Mouse (Mus musculus) forebrain, embryonic 15.5 days (tissue): ENCODE data around the gene Hist1h2bl. TPM values are rescaled to one million over a fixed set of nuclear protein-coding genes. Genes with fewer than 3 reads are reported as not detected.
"Not testable (repeated sequence)": the region's sequence is repeated elsewhere in the genome, so short reads cannot be mapped to it uniquely, and the experiment has no call there.

ENCODE experiments used
- ATAC-seq: fragments of 200-750 bp; cut with Nextera tagmentation; replicated peaks from 2 replicates; pipeline ENCODE4 v1.8.0; 2017; ENCODE audit warnings: mild to moderate bottlenecking, moderate TSS enrichment, moderate library complexity
- H3K27ac ChIP-seq: fragments of 300-500 bp; sonication (generic); replicated peaks from 2 replicates; pipeline ENCODE4 v1.5.1; 2015; ENCODE audit warnings: mild to moderate bottlenecking, inconsistent platforms
- H3K27me3 ChIP-seq: fragments of 300-500 bp; sonication (generic); 2 replicates; pipeline ENCODE4 v1.6.1; 2015; ENCODE audit warnings: inconsistent platforms
- H3K36me3 ChIP-seq: fragments of 300-500 bp; sonication (generic); 2 replicates; pipeline ENCODE4 v1.6.1; 2015; ENCODE audit warnings: mild to moderate bottlenecking, inconsistent platforms
- H3K4me1 ChIP-seq: fragments of 300-500 bp; sonication (generic); 2 replicates; pipeline ENCODE4 v1.6.1; 2015; ENCODE audit warnings: inconsistent platforms
- H3K4me2 ChIP-seq: fragments of 300-500 bp; sonication (generic); replicated peaks from 2 replicates; pipeline ENCODE4 v1.6.1; 2015; ENCODE audit warnings: mild to moderate bottlenecking, inconsistent platforms
- H3K4me3 ChIP-seq: fragments of 300-500 bp; sonication (generic); 2 replicates; pipeline ENCODE4 v1.5.1; 2015; ENCODE audit warnings: mild to moderate bottlenecking, inconsistent platforms
- H3K9ac ChIP-seq: fragments of 300-500 bp; sonication (generic); replicated peaks from 2 replicates; pipeline ENCODE4 v1.6.1; 2015; ENCODE audit warnings: mild to moderate bottlenecking, inconsistent platforms
- H3K9me3 ChIP-seq: fragments of 300-500 bp; sonication (generic); 2 replicates; pipeline ENCODE4 v1.6.1; 2016; ENCODE audit warnings: inconsistent platforms
- WGBS: fragments of 180-500 bp; shearing (Covaris S2); methylation state at CpG from one replicate; pipeline ENCODE4 v1.1.7; 2015; ENCODE audit warnings: mixed read lengths; 5-methylcytosine and 5-hydroxymethylcytosine counted together
- polyA plus RNA-seq: library from polyadenylated mRNA; unstranded; fragments of >200 nt; fragmentation: Nextera tagmentation; extraction: Ambion mirVana; gene quantifications from 2 replicates; pipeline ENCODE4 v1.2.1, GENCODE M21; 2015

Hist1h2bl gene
- polyA plus RNA-seq, 1 experiment from 2014 or later: not detected

DNA sequence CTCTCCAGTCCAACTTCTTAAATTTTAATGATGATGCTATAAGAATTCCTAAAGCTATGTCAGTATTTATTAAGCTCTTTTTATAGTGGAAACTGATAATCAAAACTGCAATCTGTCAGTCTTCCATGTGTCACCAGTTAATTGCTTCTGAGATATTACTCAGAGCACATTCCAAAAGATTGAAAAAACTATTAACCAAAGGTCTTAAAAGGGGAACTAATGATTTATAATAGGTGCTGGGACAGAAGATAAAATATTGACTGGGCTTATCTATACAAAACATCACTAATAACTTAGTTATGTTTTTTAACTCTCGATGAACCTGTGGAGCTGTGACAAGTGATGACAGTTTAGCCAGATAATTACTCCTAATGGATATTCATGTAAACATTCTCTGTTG lies 29.1 kb upstream of the Hist1h2bl start:
- Histone ChIP-seq H3K4me1 (peaks cover 22% of the 10 kb centered on the region), H3K4me2 (no peak overlapping the region), H3K36me3 (no peaks in the 10 kb centered on the region), H3K27me3 (no peaks in the 10 kb centered on the region), H3K27ac (no peak overlapping the region), H3K4me3 (no peak overlapping the region), H3K9me3 (no peaks in the 10 kb centered on the region), H3K9ac (no peak overlapping the region)
- 94% methylated on average over 1 of the region's 1 CpGs for whole genome bisulfite sequencing
- no peak for ATAC-seq

DNA sequence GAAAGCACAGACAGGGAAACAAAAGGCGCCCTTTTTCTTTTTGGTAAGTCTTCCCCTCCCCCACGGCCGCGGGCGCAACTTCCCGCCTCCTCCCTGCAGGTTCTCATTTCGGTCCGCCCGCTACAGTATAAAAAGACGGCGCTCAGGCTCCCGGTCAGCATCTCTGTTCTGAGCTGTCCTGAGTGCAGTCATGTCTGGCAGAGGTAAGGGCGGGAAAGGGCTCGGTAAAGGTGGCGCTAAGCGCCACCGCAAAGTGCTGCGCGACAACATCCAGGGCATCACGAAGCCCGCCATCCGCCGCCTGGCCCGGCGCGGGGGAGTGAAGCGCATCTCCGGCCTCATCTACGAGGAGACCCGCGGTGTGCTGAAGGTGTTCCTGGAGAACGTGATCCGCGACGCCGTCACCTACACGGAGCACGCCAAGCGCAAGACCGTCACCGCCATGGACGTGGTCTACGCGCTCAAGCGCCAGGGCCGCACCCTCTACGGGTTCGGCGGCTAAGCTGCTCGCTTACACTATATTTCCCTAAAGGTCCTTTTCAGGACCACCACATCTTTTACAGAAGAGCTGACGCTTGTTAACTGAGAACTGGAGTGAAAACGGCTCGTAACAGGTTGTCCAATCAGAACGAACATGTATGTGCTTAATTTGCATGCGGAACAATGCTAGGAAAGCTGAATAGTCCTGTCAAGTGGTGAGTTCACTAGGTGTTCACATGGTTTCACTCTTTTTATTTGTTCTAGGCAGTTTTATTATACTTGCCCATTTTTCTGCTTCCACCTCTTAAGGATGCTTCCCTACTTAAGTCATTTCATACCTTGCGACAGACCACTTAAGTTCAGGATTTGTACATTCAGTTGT lies 19.2 kb upstream of the Hist1h2bl start, which contains the start of gene Hist1h4j:
Gene Hist1h4j (plus strand): TSS at position 159 of the 862 bp plus-strand sequence.
- Histone ChIP-seq H3K4me1 (peaks cover 26% of the 10 kb centered on the region), H3K4me2 (peak within 1 kb of the TSS; percentile 59), H3K9ac (peak within 1 kb of the TSS; percentile 70), H3K4me3 (peak within 1 kb of the TSS; percentile 62), H3K27ac (peak within 1 kb of the TSS; percentile 99)
- not testable (repeated sequence) for H3K27me3 ChIP-seq, H3K36me3 ChIP-seq, H3K9me3 ChIP-seq
- under 1% methylated on average over 50 of the region's 56 CpGs for WGBS
- ATAC-seq: peak; percentile 90

DNA sequence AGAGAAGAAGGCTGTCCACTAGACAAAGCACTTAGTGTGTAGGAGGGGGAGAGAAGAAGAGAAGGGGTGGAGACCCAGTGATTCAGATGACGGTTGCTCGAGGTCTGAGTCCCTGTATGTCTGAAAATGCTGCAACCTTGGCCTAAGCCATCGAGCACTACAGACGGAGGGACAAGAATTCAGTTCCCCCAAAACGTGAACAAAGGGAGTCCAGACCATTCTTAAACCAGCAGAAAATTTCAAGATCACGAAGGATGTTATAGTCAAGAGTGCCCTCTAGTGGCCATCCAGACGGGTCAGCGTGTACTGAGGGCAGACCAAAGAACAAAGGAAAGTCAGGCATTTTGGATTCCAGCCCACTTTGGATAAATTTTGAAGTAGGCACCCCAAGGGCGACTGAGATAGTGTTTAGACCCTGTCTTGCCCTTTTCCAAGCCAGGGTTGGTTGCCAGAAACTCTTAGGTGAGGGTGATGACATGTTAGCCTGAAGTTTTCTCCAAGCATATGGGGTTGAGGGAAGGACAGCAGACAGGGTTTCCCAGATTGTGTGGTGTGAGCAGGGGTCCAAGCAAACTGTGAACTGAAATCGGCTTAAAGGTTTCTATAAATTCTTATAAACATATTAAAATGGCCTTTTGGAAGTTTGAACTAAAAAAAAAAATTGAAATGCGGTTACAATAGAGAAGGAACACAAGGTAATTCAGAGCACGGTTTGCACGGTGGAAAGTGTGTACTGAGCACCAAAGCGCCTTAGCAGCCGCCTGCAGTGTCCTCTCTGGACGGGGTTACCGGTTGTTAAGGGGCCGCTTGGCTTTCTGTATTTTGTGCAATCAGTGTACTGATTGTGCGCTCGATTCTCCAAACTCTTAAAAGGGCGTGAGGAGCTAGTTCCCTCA lies 18.3 kb upstream of the Hist1h2bl start:
- H3K36me3 ChIP-seq: no peaks in the 10 kb centered on the region
- H3K4me2 ChIP-seq: peak overlapping the region; percentile 59
- peak overlapping the region; percentile 99 for H3K27ac ChIP-seq
- peak overlapping the region; percentile 62 for H3K4me3 ChIP-seq
- peak; percentile 84 for ATAC-seq
- H3K9me3 ChIP-seq: no peaks in the 10 kb centered on the region
- H3K27me3 ChIP-seq: no peaks in the 10 kb centered on the region
- WGBS: under 1% methylated on average over 21 of the region's 21 CpGs
- peak overlapping the region; percentile 70 for H3K9ac ChIP-seq
- H3K4me1 ChIP-seq: peaks cover 26% of the 10 kb centered on the region

DNA sequence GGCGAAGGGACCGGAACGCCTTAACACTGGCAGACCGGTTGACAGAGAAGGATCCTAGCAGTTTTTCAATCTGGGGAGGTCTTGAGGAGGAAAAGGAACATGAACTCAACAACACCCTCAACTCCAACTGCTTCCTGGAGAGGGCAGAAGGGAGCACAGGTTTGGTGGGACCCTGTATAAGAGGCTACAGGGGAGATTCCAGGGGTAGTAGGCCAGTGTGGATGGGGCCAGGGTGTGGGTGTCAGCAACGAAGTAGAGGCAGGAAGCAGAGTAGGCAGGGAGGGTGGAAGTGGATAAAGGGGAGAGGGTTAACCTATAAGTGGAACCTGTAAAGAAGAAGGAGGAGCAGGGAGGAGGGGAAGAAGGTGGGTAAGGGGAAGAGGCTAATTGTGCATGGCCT lies 17.5 kb upstream of the Hist1h2bl start:
- WGBS: 61% methylated on average over 5 of the region's 5 CpGs
- no peaks in the 10 kb centered on the region for H3K27me3 ChIP-seq
- no peak overlapping the region for H3K9ac ChIP-seq

DNA sequence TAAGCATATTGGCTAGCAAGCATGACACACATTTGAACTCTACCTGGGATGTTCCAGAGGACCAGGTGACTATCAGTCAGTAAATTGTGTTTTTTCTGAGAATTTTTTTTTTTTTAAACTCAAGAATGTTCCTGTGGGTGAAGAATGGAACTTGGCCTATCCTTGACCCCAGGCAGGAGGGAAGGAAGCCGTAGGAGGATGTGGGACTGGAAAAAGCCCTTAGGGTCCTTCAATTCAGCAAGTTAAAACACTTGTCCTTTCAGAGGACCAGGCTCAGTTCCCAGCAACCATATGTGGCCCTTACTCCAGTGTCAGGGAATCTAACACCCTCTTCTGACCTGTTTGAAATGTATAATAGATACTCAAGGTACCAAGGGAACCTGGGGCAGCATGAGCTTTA lies 13.6 kb upstream of the Hist1h2bl start:
- Histone ChIP-seq H3K4me3 (no peak overlapping the region), H3K4me2 (no peak overlapping the region), H3K4me1 (peaks cover 13% of the 10 kb centered on the region), H3K9ac (no peak overlapping the region), H3K36me3 (no peaks in the 10 kb centered on the region), H3K27me3 (no peaks in the 10 kb centered on the region), H3K9me3 (no peaks in the 10 kb centered on the region), H3K27ac (no peak overlapping the region)
- no peak for ATAC-seq
- 82% methylated on average over 1 of the region's 1 CpGs for WGBS

More for the DNA sequence above, 17.5 kb upstream of the Hist1h2bl start:
- peak; percentile 18; the same call in 1 of the 2 replicates for ATAC-seq
- no peak overlapping the region for H3K4me3 ChIP-seq
- H3K4me1 ChIP-seq: peaks cover 26% of the 10 kb centered on the region
- H3K4me2 ChIP-seq: no peak overlapping the region
- H3K36me3 ChIP-seq: no peaks in the 10 kb centered on the region
- no peaks in the 10 kb centered on the region for H3K9me3 ChIP-seq
- H3K27ac ChIP-seq: peak overlapping the region; percentile 99

DNA sequence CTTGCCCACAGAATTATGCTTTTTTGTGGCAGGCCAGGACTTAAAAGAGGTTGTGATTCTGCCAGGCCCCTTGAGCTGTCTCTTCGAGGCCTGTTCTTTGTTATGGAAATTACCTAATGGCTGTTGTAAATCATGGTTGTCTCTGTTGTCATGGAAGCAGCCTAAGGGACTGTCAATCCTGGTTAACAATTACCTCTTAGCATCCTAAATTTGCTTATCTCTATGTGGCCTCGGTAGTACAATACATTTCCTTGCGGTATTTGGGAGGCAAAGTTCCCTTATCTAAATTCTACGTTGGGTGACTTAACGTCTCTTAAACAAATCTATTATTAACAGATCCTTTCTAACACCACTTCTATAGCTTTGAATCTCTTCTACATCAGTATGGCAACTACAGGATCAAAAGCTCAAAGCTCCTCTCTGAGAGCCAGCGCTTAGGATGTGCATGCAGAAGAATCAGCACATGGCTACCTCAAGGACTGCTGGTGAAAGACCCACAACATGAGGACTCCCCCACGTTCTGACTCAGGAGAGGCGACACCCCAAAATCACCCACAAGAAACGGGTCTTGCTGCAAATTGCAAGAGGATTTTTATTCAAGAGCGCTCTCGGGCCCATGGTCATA lies 12.1 kb upstream of the Hist1h2bl start:
- Histone ChIP-seq H3K9ac (no peak overlapping the region), H3K36me3 (no peaks in the 10 kb centered on the region), H3K4me2 (no peak overlapping the region), H3K4me1 (peaks cover 3% of the 10 kb centered on the region), H3K27ac (peak overlapping the region; percentile 63), H3K9me3 (no peaks in the 10 kb centered on the region), H3K4me3 (no peak overlapping the region), H3K27me3 (no peaks in the 10 kb centered on the region)
- peak; percentile 53; the same call in 1 of the 2 replicates for ATAC-seq
- 32% methylated on average over 11 of the region's 11 CpGs for WGBS

DNA sequence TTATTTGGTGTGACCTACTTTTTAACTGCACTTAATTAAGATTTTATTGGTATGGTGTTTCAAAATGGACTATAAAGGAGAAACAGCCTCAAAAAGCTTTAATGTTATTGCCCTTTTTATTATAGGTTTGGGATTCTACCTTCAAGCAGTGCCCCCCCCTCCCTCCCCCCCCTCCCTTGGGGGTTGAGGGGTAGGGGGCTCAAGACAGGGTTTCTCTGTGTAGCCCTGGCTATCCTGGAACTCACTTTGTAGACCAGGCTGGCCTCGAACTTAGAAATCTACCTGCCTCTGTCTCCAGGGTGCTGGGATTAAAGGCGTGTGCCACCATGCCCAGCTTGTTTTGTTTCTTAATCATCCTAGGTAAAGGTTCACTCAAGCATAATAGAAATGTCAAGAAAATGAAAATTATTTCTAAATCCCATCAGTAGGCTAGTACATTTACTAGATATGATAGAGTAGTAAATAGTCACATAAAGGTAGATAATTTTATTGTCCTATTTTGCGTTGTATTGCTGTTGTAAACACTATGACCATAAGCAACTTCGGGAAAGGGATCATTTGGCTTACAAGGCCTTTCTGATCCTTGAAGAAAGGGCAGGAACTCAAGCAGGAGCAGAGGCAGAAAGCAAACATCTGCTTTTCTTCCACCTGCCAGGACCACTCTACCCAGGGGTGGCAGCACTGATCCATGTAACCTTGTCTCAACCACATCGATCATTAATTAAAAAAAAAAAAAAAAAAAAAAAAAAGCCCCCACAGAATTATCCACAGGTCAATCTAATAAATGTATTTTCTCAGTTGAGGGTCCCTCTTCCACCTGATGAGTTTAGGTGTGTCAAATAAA lies 7.3 kb upstream of the Hist1h2bl start:
- Histone ChIP-seq H3K4me2 (peak overlapping the region; percentile 64; the same call in 1 of the 2 replicates), H3K36me3 (no peaks in the 10 kb centered on the region), H3K27ac (peak overlapping the region; percentile 94), H3K27me3 (no peaks in the 10 kb centered on the region), H3K4me1 (peaks cover 35% of the 10 kb centered on the region), H3K9ac (no peak overlapping the region), H3K9me3 (no peaks in the 10 kb centered on the region), H3K4me3 (no peak overlapping the region)
- ATAC-seq: no peak
- WGBS: 18% methylated on average over 5 of the region's 5 CpGs

DNA sequence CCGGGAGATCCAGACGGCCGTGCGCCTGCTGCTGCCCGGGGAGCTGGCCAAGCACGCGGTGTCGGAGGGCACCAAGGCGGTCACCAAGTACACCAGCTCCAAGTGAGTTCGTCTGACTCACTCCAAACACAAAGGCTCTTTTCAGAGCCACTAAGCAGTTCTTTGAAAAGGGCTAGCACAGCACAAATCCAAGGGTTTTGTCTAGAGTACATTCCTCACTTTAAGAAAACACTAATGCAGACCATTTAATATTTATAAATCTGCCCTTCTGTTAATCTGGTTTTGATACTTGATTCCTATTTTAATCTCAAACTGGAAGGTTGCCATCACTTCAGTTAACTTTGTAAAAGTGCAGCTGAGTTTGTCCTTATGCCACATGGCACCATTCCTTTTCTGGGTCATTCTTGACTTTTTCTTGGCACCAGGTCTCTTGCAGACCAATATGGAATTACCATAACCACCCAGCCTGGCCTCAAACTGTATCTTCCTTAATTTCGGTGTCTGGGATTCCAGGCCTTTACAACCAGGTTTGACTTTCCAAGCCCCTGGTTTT lies 6.5 kb upstream of the Hist1h2bl start:
- H3K4me3 ChIP-seq: peak overlapping the region; percentile 45
- H3K9me3 ChIP-seq: no peaks in the 10 kb centered on the region
- WGBS: 2% methylated on average over 11 of the region's 11 CpGs
- no peaks in the 10 kb centered on the region for H3K36me3 ChIP-seq
- H3K9ac ChIP-seq: peak overlapping the region; percentile 67
- peak overlapping the region; percentile 64 for H3K4me2 ChIP-seq
- peak; percentile 17; the same call in 1 of the 2 replicates for ATAC-seq
- H3K27ac ChIP-seq: peak overlapping the region; percentile 94
- H3K4me1 ChIP-seq: peaks cover 37% of the 10 kb centered on the region
- H3K27me3 ChIP-seq: no peaks in the 10 kb centered on the region

DNA sequence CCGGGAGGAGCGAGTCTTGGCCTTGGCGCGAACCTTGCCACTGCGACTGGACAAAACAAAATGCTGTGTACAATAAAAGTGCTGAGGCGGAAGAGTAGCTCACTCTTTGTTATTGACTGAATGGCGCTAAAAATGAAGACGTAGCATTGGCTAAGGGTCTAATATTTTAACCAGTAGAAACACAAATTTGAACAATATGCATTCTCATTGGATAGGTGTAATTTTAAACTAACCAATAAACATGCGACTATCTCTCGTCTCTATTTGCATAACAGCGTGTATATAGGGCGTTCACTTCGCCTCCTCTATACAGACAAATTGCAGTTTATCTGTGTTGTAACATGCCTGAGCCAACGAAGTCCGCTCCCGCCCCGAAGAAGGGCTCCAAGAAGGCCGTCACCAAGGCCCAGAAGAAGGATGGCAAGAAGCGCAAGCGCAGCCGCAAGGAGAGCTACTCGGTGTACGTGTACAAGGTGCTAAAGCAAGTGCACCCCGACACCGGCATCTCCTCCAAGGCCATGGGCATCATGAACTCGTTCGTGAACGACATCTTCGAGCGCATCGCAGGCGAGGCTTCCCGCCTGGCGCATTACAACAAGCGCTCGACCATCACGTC lies 5.9 kb upstream of the Hist1h2bl start, which contains the start of gene Hist1h2bm:
Gene Hist1h2bm (plus strand): TSS at position 288 of the 616 bp plus-strand sequence.
- Histone ChIP-seq H3K27ac (peak within 1 kb of the TSS; percentile 94), H3K4me1 (peaks cover 40% of the 10 kb centered on the region), H3K4me3 (peak within 1 kb of the TSS; percentile 45), H3K4me2 (peak within 1 kb of the TSS; percentile 64), H3K9ac (peak within 1 kb of the TSS; percentile 67)
- under 1% methylated on average over 37 of the region's 37 CpGs for WGBS
- H3K9me3 ChIP-seq, H3K36me3 ChIP-seq, H3K27me3 ChIP-seq: not testable (repeated sequence)
- ATAC-seq: peak; percentile 98

DNA sequence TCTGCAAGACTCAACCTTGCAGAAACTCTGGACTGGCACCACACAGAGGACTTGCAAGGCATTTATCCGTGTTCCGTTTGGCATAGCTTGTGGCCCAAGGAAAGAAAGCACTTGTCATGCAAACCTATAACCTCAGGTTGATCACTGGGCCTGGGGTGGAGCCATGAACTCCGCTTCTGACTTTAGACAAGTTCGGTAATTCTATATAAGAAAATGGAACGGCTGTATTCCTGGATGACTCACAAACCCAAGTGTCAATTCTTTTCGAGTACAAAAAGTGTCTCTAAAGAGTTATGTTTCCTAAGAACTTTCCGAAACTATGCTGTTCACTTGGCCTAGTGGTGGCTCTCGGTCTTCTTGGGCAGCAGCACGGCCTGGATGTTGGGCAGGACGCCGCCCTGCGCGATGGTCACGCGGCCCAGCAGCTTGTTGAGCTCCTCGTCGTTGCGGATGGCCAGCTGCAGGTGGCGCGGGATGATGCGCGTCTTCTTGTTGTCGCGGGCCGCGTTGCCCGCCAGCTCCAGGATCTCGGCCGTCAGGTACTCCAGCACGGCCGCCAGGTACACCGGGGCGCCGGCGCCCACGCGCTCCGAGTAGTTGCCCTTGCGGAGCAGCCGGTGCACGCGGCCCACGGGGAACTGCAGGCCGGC lies 5.3 kb upstream of the Hist1h2bl start:
- peaks cover 43% of the 10 kb centered on the region for H3K4me1 ChIP-seq
- ATAC-seq, H3K9me3 ChIP-seq, H3K36me3 ChIP-seq, H3K27me3 ChIP-seq: not testable (repeated sequence)
- H3K27ac ChIP-seq: peak overlapping the region; percentile 94
- peak overlapping the region; percentile 64 for H3K4me2 ChIP-seq
- peak overlapping the region; percentile 46 for H3K9ac ChIP-seq
- H3K4me3 ChIP-seq: peak overlapping the region; percentile 45
- 1% methylated on average over 29 of the region's 44 CpGs for WGBS
